Mouse (Mus musculus) kidney, adult 11 months (tissue): ENCODE measurements around the gene Ak2.

Source experiments
- DNase-seq: peaks from one replicate; pipeline ENCODE4 v3.0.0; 2022

The Ak2 gene

DNA sequence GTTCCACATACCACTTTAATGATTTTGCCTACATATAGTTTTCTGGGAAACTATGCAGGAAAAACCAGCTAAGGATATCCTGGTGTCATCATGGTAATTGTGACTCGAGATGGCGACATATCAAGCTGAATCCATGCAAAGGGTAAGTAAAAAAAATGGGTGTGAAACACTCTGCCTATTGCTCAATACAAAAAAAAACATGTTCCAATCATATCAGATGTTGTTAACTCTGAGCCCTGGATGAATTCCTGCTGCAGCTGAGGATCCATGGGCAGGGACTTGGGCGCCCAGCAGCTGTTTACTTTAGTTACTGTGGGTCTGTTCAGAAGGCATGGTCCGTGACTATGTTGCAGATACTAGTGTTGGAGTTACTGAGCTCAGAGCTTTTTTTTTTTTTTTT, 15.2 kb upstream of the Ak2 start:
- DNase-seq, result no peak

DNA sequence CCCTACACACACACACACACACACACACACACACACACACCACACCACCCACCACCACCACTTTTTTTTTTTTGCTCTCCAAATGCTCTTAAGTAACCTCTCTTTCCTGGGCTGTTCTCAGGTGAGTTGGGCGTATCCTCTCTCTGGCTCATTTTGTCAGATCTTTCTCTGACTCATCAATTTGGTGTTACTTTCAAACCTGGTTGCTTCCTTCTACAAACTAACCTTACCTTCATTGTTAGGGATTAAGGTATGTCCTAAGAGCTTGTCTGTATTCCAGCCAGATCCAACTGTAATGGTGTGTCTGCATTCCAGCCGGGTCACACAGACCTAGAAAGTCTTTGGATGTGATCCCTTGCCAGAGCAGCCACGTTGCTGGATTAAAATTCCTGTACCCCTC, 14.5 kb upstream of the Ak2 start:
- DNase-seq, result no peak

DNA sequence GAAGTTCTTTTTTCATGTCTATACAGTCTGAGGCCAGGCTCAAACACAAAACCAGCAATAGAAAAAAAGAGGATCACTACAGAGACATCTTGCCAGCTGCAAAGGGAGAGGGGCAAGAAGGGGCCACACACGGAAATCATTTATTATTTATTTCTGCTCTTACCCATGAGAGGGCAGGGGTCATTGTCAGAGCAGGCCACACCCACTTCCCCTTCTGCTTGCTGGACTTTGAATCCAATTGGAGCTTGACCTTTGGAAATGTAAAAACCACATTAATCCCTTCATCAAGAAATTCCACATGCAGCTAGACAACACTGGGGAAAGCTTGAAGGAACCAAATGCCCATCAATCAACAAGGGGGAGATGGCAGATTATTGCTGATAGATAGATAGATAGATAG, 13.1 kb upstream of the Ak2 start:
- peak; percentile 76 for DNase-seq

DNA sequence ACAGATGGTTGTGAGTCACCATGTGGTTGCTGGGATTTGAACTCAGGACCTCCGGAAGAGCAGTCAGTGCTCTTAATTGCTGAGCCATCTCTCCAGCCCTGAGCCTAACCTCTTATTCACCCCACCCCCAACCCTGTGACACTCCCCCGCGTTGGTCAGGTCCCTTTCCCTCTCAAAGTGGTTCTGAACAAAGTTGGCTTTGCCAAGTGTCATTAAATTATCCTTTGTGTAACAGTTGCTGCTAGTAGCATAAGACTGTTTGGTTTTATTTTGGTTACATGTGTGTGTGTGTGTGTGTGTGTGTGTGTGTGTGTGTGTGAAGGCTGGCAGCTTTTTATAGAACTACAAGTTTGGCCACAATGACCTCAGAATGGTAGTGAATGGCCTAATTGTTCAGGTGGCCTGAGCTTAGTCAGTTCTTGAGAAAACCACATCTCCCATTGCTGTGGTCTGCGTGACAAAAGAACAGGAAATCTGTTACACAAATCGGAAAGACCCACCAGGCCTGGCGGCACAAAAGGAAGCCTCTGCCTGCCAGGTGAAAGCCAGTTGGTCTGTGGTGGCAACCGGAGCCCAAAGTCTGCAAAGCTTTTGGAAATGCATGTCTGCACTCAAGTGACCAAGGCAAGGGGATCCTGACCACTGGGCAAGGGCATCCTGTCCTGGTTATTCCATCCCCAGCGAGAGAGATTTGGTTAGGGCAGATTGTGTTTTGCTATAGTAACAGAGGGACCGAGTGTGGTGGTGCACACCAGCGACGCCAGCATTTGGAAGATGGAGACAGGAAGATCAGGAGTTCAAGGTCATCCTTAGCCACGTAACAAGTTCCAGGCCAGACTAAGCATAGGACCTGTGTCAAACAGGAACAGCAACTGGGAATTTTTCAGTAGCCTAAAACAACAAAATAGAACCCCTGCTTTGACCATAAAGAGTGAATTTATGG, 10.6 kb upstream of the Ak2 start:
- no peak for DNase-seq

DNA sequence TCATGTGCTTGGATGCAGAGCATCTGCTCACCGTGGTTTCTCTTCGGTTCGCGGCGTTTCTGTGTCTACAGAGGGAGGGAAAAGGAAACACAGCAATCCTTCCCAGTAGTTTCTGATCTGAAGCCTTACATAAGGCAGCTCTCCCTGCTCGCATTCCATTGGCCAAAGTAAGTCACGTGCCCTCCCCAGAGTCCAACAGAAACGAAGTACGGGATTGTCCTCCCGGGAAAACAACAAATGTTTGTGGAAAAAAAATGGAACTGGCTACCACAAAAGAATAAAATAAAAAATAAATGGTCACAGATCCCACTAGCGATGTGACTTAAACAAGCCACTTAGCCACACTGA, 10.0 kb upstream of the Ak2 start:
- no peak for DNase-seq

DNA sequence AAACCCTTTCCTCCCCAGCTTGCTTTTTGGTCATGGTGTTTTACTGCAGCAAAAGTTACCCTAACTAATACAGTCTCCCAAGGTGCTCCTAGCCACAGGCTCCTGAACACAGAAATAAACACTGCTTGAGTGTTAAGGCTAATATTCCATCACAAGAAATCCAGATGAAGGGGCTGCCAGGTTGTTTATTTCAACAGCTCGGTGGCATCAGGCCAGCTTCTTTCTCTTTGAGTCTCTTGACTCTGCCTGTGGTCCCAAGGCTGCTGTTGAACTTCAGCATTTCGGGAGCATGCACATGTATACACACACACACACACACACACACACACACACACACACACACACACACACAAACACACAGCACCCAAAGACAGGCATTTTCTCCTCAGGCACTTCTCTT, 8.6 kb upstream of the Ak2 start:
- DNase-seq, result no peak

DNA sequence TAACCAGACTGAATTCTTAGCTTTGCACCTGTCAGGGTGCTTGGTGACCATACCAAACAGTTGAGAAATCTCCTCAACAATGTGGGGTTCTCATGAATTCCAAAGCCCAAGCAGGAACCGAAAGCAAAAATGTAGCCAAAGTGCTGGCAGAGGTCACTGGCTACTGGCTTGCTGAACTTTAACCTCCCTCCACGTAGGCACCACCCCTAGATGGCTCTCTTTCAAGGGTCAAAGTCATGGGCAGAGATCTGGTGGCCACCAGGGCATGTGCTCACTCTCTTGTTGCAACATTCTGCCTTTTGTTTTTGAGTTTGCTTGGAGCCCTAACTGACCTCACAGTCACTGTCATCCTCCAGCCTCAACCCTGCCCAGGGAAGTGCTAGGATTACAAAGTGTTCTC, 8.1 kb upstream of the Ak2 start:
- DNase-seq, result peak; percentile 85

DNA sequence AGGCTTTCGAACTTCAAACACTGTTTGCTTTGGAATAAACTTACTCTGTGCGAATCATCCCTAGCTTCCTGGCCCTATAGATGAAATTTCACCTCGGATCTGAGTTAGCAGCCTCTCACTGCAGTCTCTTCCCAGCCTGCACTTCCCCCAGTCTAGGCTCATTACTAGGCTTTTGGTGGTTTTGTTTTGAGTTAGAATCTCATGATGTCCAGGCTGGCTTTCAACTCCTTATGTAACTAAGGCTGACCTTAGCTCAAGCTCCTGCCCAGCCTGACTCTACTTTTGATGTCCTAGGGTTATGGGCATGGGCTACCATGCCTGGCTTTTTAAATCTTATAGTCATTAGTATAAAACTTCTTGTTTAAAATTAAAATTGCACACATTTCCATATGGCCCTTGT, 7.2 kb upstream of the Ak2 start:
- peak; percentile 59 for DNase-seq

DNA sequence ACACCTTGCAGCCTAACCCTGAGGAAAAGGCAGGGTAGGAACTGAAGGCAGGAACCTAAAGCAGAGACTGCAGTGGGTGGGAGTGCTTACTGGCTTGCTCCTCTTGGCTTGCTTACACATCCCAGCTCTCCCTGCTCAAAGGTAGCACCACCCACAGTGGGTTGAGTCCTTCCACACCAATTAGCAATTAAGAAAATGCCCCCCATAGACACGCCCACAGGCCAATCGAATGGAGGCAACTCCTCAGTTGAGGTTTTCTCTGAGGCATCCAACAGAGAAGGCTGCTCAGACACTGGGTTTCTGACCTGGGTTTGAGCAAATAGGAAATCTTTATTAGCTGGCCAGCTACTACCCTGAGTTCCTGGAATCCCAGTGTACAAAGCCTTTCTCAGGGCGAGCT, 2.8 kb upstream of the Ak2 start:
- peak; percentile 66 for DNase-seq

DNA sequence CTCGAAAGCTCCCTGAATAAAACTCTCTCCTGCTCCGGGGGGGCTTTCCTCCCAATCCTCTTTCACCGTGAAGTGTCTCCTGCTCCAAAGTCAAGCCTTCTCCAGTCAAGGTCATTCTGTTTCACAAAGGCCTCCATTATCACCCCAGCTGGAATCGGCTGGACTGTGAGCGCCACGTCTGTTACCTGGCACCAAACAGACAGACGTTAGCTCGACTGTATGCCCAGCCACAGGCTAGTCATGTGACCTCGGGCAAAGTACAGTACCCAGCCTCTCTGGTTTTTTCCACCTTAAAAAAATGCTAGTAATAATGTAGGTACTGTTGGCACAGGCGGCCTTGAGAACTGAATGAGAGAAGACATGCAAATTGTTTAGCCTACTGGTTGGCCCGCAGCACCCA, 2.1 kb upstream of the Ak2 start:
- DNase-seq, result peak; percentile 87

DNA sequence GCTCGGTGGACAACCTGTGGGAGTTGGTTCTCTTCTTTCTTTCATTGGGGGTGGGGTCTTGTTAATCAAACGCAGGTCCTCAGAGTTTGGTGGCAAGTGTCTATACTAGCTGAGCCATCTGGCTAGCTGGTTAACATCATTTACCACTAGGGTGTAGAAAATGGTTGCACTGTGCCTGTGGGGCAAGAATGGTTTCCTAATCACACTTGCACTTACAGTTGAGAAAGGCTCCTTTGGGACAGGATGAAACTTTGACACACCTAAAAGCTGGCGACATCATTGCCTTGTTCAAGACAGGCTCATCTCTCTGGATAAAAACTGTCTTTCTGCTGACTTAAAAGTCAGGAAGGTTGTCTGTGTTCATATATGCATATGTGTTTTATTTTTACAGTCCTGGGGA, 418 bp downstream of the Ak2 start:
- no peak for DNase-seq

DNA sequence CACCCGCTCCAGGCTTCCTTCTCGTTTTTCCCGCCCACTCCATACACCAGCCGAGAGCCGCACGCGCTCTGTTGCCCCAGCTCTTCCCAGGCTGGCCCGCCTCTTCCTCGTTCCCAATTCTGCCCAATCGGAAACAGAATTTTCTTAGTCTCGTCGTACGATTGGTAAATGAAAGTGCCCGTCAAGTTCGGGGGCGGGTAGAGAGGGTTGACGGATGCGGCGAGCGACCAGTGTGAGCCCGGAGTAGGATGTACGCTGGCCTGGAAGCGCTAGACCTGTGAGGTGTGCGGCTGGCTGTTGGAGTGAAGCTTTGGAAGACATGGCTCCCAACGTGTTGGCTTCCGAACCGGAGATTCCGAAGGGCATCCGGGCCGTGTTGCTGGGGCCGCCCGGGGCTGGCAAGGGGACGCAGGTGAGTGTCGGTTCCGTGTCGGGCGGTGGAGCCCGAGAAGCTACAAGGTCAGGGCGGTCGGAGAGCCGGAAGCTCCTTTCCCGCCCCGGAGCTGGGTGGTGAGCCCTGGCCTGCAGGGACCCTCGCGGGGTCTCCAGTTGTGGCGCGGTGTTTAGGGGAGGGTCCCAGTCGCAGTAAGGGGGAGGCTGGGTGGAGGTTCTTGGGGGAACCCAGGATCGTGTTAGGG, 1.4 kb downstream of the Ak2 start:
- DNase-seq, result peak; percentile 96

DNA sequence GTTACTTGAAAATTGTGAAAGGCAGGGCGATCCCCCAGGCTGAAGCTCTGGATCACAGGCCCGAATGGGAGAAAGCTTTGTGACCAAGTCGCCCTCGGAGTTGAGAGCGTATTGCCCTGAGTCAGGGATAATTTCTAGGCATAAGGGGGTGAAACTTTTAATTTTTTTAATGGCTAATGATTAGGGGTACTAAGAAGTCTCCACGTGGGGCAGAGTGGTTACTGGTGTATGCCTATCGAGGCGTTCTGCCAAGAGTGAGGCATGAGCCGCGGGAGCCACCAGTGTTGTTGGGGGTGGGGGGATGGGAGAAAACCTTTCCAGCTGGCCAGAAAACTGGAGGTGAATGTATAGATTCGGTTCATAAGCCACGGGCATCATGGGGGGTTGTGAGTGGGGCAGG, 1.9 kb downstream of the Ak2 start:
- DNase-seq, result no peak

DNA sequence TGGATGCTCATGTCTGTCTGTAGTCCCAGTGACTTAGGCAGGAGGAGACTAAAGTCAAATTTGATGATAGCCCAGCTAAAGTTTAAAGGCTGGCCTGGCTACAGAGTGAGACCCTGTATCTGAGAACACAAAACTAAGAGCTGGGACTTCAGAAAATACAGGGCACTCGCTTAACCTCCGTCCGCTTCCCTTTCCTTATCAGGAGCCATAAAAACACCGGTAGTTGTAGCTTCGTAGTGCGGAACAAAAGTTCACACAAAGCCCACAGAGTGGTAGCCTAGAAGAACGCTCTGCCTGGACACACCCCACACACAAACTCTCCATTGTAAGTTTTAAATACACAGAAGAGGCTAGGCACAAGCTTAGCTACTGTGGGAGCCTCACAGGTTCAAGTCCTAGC, 3.5 kb downstream of the Ak2 start:
- DNase-seq, result no peak

DNA sequence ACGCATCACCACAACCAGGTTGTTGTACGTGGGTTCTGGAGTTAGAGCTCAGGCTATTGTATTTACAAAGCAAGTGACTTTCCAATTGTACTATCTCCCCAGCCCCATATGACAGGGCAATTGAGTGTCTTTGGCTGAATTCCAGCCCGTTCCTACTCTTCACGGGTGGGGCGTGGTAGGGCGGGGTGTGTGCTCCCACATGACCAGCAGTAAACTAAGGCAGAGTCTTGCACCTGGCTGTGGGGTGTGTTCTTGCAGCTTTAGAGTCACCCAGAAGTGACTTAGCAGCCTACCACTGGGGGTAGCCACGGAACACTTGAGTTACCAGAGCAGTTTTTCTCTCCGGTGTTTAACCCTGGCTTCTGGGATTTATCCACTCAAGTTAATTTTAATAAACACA, 5.5 kb downstream of the Ak2 start:
- no peak for DNase-seq

DNA sequence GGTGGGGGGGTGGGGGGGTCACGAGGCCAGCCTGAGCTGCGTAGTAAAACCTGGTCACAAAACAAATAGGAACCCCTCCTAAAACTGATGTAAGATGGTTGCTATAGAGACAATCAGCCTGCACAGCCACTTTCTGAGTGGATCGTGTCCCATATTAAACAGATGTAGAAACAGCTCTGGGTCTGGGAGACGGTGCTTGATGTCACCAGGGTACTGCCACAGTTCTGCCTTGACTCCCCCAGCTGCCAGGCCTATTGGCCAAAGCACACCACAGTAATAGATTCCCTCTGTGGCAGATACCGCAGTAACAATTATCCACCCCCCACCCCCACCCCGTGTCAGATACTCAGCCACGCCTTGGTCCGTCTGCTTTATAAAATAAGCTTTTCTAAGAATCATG, 6.6 kb downstream of the Ak2 start:
- no peak for DNase-seq

DNA sequence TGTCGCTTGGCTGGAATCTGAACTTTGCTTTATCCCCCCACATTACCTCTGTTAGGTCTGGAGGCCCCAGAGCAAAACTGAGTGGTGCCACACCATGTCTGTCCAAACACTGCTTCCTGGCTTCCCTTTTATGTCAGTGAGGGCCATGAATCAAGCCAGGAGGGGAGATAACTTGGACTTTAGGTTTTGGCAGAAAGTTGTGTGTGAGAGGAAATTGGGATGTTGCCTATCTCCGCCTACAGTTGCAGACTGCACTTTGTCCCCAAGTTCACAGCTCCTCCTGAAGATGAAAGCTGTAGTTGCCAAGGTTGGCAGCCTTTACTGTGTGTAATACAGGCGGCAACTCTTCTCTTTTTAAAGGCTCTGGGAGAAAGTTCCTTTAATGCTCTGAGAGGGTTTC, 9.0 kb downstream of the Ak2 start:
- peak; percentile 85 for DNase-seq

DNA sequence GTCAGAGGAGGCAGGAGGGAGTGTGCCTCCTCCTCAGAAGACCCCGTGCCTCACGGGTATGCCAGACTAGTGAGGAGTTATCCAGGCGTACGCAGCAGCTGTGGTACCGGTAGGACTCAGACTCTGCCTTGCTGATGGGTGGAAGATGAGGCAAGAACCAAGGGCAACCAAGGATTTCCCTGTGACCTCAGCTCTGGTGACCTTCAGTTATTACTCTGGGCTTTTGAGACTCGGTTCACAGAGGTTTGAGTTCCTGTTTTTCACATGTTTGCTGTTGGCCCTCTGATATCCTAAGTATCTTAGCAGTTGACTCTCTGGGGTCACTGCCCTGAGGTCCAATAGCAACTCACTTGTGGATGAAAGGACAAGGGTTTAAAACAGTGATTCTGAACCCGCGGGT, 12.0 kb downstream of the Ak2 start:
- no peak for DNase-seq

DNA sequence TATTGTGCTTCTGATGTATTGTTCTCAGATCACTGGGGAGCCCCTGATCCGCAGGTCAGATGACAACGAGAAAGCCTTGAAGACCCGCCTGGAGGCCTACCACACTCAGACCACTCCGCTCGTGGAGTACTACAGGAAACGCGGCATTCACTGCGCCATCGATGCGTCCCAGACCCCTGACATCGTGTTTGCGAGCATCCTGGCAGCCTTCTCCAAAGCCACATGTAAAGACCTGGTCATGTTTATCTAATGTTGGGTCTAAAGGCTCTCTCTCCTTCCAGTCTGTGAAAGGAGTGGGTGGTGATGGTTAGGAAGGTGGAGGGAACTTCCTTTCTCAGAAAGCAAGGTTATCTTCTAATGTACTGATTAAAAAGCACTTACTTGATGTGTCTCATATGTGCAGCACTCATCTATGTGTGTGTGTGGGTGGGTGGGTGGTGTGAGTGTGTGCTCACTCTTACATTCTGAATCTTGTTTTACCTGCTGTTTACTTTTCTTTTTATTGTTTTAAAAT, 16.3 kb downstream of the Ak2 start:
- DNase-seq, result no peak

DNA sequence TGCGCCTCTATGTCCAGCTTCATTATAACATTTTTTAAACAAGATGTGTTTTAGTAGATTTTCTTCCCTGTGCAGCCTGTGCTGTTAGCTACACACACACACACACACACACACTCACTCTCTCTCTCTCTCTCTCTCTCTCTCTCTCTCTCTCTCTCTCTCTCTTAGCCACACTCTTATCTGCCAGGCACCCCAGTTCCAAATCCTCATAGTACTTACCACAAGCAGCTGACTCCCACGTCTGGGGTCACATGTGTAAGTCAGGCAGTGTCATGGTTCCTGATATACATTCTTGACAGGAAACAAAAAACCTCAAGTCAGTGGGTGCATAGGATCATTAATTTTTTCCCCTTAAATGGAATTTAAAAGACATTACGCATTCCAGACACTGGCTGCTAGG, 16.9 kb downstream of the Ak2 start:
- DNase-seq, result no peak

DNA sequence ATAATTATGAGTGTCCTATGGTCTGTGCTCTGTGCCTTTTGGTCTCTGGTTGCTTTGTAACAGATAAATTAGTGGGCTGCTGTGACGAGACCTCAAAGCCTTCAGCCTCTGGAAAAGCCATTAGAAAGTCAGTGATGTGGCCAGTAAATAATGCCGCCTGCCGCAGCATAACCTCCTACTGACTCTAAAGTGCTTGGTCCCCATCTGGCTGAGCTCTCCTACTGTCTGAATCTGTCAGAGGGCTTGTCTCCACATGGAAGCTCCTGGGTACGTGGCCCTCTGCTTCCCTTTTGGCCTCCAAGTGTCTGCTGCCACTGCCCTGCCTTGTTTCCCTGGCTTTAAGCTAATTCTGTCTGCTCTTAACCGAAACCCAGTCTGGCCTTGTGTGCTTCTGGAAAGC, 17.8 kb downstream of the Ak2 start:
- DNase-seq, result no peak

DNA sequence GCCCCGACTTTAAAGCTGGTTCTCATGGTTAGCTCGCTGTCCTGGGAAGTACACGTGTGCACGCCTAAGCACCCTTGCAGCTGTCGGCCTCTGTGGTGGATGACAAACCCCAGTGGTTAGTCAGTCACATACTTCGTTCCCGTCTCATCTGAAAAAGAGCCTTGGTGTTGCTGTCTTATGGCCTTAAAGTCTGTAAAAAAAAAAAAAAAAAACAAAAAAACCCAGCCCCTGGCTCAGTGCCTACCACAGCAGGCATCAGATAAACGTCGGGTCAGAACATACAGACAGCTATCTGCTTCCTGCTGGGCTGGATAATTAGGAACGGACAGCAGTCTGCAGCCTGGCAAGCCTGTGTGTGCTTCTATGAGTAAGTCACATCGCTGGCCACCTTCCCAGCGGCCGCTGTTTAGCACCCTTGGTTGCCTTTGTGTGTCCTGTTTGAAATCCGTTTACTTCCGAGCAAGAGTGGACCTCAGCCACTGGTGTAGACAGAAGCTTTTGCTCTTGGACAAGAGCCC, 19.9 kb downstream of the Ak2 start:
- DNase-seq, result no peak

DNA sequence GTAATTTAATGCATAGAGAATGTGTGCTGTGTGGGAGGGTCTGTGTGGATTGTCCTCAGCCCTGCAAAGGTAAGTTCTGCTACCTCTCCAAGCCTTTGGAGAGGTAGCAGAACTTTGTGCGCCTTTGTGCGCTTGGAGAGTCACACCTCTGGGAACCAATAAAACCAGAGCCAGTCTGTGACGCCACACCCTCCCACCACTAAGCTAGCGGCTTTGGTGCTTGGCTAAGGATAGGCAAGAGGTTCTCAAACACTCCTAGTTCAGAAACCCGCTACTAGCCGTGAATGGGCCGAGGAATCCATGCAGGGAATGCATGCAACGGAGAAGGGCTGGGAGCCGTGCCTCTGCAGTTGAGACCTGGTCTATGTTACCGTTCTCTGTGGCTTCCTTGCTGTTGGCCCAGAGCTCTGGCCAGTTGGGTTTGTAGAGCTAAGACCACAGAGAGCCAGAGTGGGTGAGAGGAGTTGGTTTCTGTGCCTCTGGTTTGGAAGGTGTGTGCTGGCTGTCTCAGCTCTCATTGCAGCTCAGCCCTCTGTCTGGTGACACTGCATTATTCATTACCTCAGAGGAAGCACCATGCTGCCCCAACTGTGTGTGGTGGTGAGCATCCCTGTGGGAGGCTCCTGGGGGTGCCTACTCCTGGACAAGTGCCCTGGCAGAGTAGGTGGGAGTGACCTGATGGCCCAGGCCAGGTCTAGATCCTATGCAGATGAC, 21.6 kb downstream of the Ak2 start:
- no peak for DNase-seq

DNA sequence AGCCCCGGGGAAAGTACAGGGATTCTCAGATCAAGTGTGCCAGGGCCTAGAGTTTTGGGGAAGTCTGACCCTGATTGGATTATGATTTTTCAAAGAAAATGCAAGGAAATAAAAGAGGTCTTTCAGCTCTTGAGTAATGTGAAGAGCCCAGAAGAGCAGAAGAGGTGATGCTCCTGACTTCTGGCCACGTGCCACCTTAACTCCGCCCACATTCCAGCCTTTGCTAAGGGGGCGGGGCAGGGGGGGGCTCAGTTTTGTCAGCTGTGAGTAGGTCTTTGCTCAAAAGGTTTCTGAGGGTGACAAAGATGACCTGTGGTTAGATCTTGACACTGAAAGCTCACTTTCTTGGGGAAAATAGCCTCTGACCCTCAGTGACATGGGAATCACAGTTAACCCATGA, 24.6 kb downstream of the Ak2 start:
- DNase-seq, result no peak
